Mouse (Mus musculus): ENCODE measurements around the gene D10Jhu81e. TPM values are rescaled to one million over a fixed set of nuclear protein-coding genes. Genes with fewer than 3 reads are reported as not detected.

D10Jhu81e gene
- polyA plus RNA-seq, 1 experiment from 2014 or later, result 19.7 TPM

- H3K27ac ChIP-seq (ENCODE audit: low read depth), result no peak overlapping the region
- H3K27me3 ChIP-seq (replicated peaks; ENCODE audit: control insufficient read depth, insufficient read depth, low read length), result no peaks in the 10 kb centered on the region
- H3K4me2 ChIP-seq (ENCODE audit: low read length), result no peak overlapping the region
- ATAC-seq (replicated peaks; ENCODE audit: low FRiP score, low TSS enrichment, low read depth) (no peak), DNase-seq (ENCODE audit: low spot score) (no peak)
- no peaks in the 10 kb centered on the region for H3K9me3 ChIP-seq (ENCODE audit: control insufficient read depth, low read length)
- 83% methylated on average over 16 of the region's 16 CpGs for WGBS
- no peak overlapping the region for H3K4me3 ChIP-seq (ENCODE audit: low read depth, low read length)
- no peak overlapping the region for H3K9ac ChIP-seq (ENCODE audit: low read length)
- peaks cover 6% of the 10 kb centered on the region for H3K4me1 ChIP-seq (replicated peaks; ENCODE audit: control insufficient read depth, insufficient read depth, low read length)
- peaks cover 48% of the 10 kb centered on the region for H3K36me3 ChIP-seq (ENCODE audit: control insufficient read depth, insufficient read depth, low read length)
These were observed 9.1 kb downstream of the D10Jhu81e start for GRCm38 (mm10) chr10:78160369-78161095.

GRCm38 (mm10) chr10:78159906-78160305 is 9.7 kb downstream of the D10Jhu81e start:
- Histone ChIP-seq H3K4me2 (ENCODE audit: low read length) (peak overlapping the region; percentile 40; the same call in 1 of the 2 replicates), H3K9ac (ENCODE audit: low read length) (no peak overlapping the region), H3K27me3 (replicated peaks; ENCODE audit: control insufficient read depth, insufficient read depth, low read length) (no peaks in the 10 kb centered on the region), H3K4me3 (ENCODE audit: low read depth, low read length) (no peak overlapping the region), H3K4me1 (replicated peaks; ENCODE audit: control insufficient read depth, insufficient read depth, low read length) (peaks cover 6% of the 10 kb centered on the region), H3K36me3 (ENCODE audit: control insufficient read depth, insufficient read depth, low read length) (peaks cover 42% of the 10 kb centered on the region), H3K27ac (ENCODE audit: low read depth) (no peak overlapping the region), H3K9me3 (ENCODE audit: control insufficient read depth, low read length) (no peaks in the 10 kb centered on the region)
- DNase-seq (ENCODE audit: low spot score) (peak; percentile 95), ATAC-seq (replicated peaks; ENCODE audit: low FRiP score, low TSS enrichment, low read depth) (peak; percentile 76)
- 3% methylated on average over 7 of the region's 7 CpGs for WGBS

GRCm38 (mm10) chr10:78159252-78159878 is 10.2 kb downstream of the D10Jhu81e start:
- H3K4me3 ChIP-seq (ENCODE audit: low read depth, low read length), result no peak overlapping the region
- DNase-seq (ENCODE audit: low spot score), result peak; percentile 78
- H3K4me2 ChIP-seq (ENCODE audit: low read length), result peak overlapping the region; percentile 40
- WGBS, result 14% methylated on average over 17 of the region's 17 CpGs
- H3K27me3 ChIP-seq (replicated peaks; ENCODE audit: control insufficient read depth, insufficient read depth, low read length), result no peaks in the 10 kb centered on the region
- peak; percentile 58 for ATAC-seq (replicated peaks; ENCODE audit: low FRiP score, low TSS enrichment, low read depth)
- no peaks in the 10 kb centered on the region for H3K9me3 ChIP-seq (ENCODE audit: control insufficient read depth, low read length)
- H3K27ac ChIP-seq (ENCODE audit: low read depth), result no peak overlapping the region
- no peak overlapping the region for H3K9ac ChIP-seq (ENCODE audit: low read length)
- H3K36me3 ChIP-seq (ENCODE audit: control insufficient read depth, insufficient read depth, low read length), result peaks cover 36% of the 10 kb centered on the region
- H3K4me1 ChIP-seq (replicated peaks; ENCODE audit: control insufficient read depth, insufficient read depth, low read length), result peaks cover 6% of the 10 kb centered on the region

- WGBS, result 81% methylated on average over 15 of the region's 15 CpGs
- H3K4me2 ChIP-seq (ENCODE audit: low read length), result no peak overlapping the region
- H3K9ac ChIP-seq (ENCODE audit: low read length), result no peak overlapping the region
These were observed 11.5 kb downstream of the D10Jhu81e start for GRCm38 (mm10) chr10:78158041-78158440.

GRCm38 (mm10) chr10:78156926-78157325 is 12.7 kb downstream of the D10Jhu81e start:
- Histone ChIP-seq H3K4me2 (ENCODE audit: low read length) (no peak overlapping the region), H3K27me3 (replicated peaks; ENCODE audit: control insufficient read depth, insufficient read depth, low read length) (no peaks in the 10 kb centered on the region), H3K9me3 (ENCODE audit: control insufficient read depth, low read length) (no peaks in the 10 kb centered on the region), H3K4me1 (replicated peaks; ENCODE audit: control insufficient read depth, insufficient read depth, low read length) (peaks cover 6% of the 10 kb centered on the region), H3K27ac (ENCODE audit: low read depth) (no peak overlapping the region), H3K4me3 (ENCODE audit: low read depth, low read length) (no peak overlapping the region), H3K9ac (ENCODE audit: low read length) (no peak overlapping the region), H3K36me3 (ENCODE audit: control insufficient read depth, insufficient read depth, low read length) (peaks cover 16% of the 10 kb centered on the region)
- ATAC-seq (replicated peaks; ENCODE audit: low FRiP score, low TSS enrichment, low read depth) (no peak), DNase-seq (ENCODE audit: low spot score) (no peak)
- WGBS, result 47% methylated on average over 6 of the region's 6 CpGs

More at GRCm38 (mm10) chr10:78158041-78158440, 11.5 kb downstream of the D10Jhu81e start:
- no peak overlapping the region for H3K27ac ChIP-seq (ENCODE audit: low read depth)
- no peaks in the 10 kb centered on the region for H3K27me3 ChIP-seq (replicated peaks; ENCODE audit: control insufficient read depth, insufficient read depth, low read length)
- H3K4me3 ChIP-seq (ENCODE audit: low read depth, low read length), result no peak overlapping the region
- no peak for DNase-seq (ENCODE audit: low spot score)
- no peak for ATAC-seq (replicated peaks; ENCODE audit: low FRiP score, low TSS enrichment, low read depth)
- peaks cover 27% of the 10 kb centered on the region for H3K36me3 ChIP-seq (ENCODE audit: control insufficient read depth, insufficient read depth, low read length)
- peaks cover 6% of the 10 kb centered on the region for H3K4me1 ChIP-seq (replicated peaks; ENCODE audit: control insufficient read depth, insufficient read depth, low read length)
- H3K9me3 ChIP-seq (ENCODE audit: control insufficient read depth, low read length), result no peaks in the 10 kb centered on the region

GRCm38 (mm10) chr10:78148834-78149766 is 20.5 kb downstream of the D10Jhu81e start:
- Histone ChIP-seq H3K27ac (ENCODE audit: low read depth) (no peak overlapping the region), H3K4me2 (ENCODE audit: low read length) (no peak overlapping the region), H3K4me1 (replicated peaks; ENCODE audit: control insufficient read depth, insufficient read depth, low read length) (no peaks in the 10 kb centered on the region), H3K9me3 (ENCODE audit: control insufficient read depth, low read length) (no peaks in the 10 kb centered on the region), H3K9ac (ENCODE audit: low read length) (no peak overlapping the region), H3K4me3 (ENCODE audit: low read depth, low read length) (no peak overlapping the region), H3K36me3 (ENCODE audit: control insufficient read depth, insufficient read depth, low read length) (no peaks in the 10 kb centered on the region), H3K27me3 (replicated peaks; ENCODE audit: control insufficient read depth, insufficient read depth, low read length) (no peaks in the 10 kb centered on the region)
- WGBS, result 64% methylated on average over 10 of the region's 10 CpGs
- no peak for ATAC-seq (replicated peaks; ENCODE audit: low FRiP score, low TSS enrichment, low read depth)
- no peak for DNase-seq (ENCODE audit: low spot score)

GRCm38 (mm10) chr10:78147908-78148441 is 21.6 kb downstream of the D10Jhu81e start:
- no peaks in the 10 kb centered on the region for H3K36me3 ChIP-seq (ENCODE audit: control insufficient read depth, insufficient read depth, low read length)
- H3K4me3 ChIP-seq (ENCODE audit: low read depth, low read length), result no peak overlapping the region
- WGBS, result 64% methylated on average over 4 of the region's 4 CpGs
- H3K4me1 ChIP-seq (replicated peaks; ENCODE audit: control insufficient read depth, insufficient read depth, low read length), result no peaks in the 10 kb centered on the region
- no peaks in the 10 kb centered on the region for H3K27me3 ChIP-seq (replicated peaks; ENCODE audit: control insufficient read depth, insufficient read depth, low read length)
- H3K4me2 ChIP-seq (ENCODE audit: low read length), result no peak overlapping the region
- no peak for DNase-seq (ENCODE audit: low spot score)
- peak; percentile 64 for ATAC-seq (replicated peaks; ENCODE audit: low FRiP score, low TSS enrichment, low read depth)
- no peak overlapping the region for H3K9ac ChIP-seq (ENCODE audit: low read length)
- no peaks in the 10 kb centered on the region for H3K9me3 ChIP-seq (ENCODE audit: control insufficient read depth, low read length)
- H3K27ac ChIP-seq (ENCODE audit: low read depth), result no peak overlapping the region
